Mouse (Mus musculus) cerebellum, postnatal 25 days (tissue): ENCODE data around the gene Elavl2.
"Not testable (repeated sequence)": the region's sequence is repeated elsewhere in the genome, so short reads cannot be mapped to it uniquely, and the experiment has no call there.

ENCODE experiments used
- DNase-seq, 2 experiments: peaks; one replicate each; pipeline ENCODE4 v3.0.0; 2021; ENCODE audit warnings: mixed read lengths in 2 of 2

Elavl2 gene

DNA sequence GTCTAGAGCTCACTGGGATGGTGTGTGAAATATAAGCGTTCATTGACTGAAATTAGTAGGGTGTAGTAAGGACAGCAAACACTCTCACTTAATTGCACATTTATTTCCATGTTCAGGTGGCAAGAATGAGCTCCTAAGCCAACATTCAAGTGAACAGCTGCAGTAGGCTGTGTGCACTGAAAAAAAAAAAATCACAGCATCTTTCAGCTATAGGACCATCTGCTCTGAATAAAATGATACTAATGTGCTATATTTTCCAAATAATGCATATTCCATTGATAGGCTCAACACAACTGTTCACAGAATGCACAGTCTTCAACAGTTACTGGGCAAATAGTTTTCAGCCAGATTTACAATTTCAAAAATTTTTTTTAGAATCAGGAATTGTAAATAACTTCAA is 89.8 kb downstream of the Elavl2 start:
- no peak for DNase-seq

DNA sequence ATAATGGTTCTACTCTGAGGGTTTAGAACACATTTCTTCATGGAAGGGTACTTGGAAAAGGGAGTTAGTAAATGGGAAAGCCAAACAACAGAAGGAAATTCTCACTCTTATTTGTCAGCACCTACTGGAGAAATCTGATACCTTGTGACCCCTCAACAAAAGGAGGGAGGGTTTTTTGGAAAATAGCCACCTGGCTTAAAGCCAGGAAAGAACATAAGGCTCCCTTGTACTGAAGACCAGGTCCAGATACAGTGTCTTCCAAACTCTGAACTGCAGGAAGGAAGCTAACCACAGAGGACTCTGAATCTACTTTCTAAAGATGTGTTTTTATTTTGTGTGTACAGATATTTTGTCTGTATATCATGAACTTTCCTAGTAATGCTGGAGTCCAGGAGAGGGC is 102.9 kb downstream of the Elavl2 start:
- DNase-seq: no peak

DNA sequence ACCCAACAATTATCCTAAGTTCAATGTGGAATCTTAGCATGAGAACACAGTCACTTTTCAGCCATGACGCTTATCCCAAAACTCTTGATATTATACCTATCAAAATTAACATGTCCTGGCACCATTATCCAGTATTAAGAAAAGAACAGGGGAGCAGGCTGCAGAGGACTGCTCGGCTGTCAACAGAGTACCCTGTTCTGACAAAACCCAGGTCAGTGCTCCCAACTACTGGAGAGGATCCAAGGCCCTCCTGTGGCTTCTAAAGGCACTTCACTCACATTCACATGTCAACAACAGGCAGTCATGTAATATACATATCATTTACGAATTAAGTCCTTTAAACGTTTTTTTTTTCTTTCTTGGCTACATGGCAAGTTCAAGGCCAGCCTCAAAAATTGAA is 105.3 kb downstream of the Elavl2 start:
- no peak for DNase-seq

DNA sequence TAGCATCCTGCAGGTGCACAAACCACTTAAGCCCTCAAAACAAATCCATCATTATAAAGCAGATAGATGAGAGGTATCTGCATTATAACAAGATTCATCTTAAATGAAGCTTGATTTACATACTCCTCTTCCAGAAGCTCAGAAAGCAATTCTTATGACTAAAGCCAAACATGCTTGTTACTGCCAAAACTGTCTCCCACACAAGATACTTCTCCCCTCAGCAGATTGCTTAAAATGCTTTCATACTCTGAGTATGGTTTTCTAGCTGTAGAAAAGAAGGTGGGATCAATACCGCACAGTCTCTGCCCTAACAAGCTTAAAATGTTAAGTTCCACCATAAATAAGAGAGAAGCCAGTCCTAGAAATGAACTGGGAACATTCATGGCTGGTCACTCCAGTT is 109.1 kb downstream of the Elavl2 start:
- DNase-seq: no peak

DNA sequence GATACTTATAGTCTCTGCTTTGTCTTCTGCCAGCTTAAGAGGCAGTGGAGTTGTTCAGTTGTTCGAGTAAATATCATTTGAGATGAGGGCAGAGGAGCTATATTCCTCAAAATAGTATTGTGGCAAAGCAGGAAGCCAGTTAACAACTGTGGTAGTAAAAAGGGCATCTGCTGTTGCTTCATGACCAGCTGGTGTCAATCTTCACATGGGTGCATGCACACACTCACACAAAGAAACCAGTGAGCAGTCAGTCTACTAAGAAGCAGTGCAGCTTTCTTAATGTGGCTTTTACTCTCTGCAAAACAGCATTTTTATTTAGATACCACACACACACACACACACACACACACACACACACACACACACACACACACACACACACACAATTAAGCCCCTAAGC is 110.2 kb downstream of the Elavl2 start:
- no peak for DNase-seq

DNA sequence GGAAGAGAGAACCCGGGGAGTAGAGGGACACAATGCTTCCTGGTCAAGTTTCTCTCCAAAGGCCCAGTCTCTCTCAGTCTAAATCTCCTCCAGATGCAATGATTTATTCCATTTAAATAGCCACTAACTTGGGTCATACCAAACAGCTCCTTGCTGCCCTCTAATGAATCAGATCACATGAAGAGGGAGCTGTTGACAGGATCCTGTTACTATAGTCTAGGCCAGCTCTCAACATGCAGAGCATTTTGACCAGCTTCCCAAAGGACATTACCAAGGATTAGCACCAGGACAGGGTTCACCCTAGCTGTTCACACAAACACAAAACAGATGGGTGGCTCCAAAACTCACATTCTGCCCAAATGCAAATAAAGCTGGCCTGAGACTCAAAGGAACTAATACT is 111.4 kb downstream of the Elavl2 start:
- DNase-seq: no peak

DNA sequence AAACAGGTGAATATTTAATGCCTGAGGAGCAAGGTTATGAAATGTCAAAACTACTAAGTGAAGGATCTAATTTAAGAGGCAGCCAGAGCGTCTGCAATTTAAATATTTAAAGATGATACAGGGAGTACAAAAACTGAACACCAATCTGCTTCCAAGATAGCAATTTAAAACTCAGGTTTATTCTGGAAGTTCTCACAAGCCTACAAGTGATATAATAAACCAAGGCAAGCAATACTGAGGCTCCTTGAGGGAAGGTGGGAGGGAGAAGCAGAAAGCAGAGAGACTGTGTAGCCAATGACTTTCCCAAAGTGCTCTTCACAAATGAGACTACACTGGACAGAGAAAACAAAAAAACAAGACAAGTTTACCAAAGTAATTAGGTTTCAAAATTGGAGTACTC is 132.2 kb downstream of the Elavl2 start:
- DNase-seq: no peak

DNA sequence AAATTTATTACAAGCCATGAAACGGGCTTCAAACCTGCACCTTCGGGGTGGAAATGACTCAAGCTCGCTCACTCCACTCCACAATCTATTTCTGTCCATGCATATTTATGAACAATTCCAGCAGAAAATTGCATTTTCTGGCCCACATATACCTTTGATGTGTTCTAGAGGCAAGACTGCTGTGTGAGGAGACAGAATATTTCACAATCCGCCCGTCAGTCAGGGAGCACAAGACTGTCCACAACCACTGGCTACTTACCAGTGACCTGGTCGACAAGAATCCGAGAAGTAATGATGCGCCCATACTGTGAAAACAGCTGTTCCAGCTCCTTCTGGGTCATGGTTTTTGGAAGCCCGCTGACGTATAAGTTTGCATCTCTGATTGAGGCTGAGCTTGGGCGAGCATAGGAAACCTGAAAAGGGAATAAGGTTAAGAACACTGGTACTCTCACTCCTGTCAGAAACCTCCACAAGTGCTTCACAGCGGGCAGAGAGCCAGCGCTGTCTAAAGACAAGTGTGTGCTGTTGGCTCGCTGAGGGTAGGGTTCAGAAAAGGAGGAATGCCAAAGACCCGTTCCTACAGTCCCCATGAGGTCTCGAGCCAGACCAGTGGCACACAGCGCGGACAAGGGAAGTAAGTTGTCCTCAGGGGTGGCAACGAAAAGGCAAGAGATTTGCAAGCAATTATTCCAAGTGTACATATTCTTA is 136.7 kb downstream of the Elavl2 start:
- DNase-seq: no peak

DNA sequence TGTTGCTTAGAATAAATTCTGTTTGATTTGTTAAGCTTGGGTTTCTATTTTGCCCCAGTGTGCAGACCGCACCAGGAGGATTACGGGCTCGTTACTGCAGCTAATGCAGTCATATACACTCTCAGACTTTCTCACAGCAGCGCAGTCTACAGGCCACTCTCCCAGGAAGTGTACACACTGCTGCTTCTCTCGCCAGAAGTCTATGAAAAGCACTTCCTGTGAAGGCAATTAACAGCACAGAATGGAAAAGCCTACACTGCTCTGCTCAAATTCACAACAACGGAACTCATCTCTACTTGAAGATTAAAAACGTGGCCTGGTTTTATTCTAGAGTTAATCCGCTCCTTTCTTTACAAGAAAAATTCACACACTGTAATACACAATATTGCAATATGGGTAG is 137.7 kb downstream of the Elavl2 start:
- DNase-seq: no peak

DNA sequence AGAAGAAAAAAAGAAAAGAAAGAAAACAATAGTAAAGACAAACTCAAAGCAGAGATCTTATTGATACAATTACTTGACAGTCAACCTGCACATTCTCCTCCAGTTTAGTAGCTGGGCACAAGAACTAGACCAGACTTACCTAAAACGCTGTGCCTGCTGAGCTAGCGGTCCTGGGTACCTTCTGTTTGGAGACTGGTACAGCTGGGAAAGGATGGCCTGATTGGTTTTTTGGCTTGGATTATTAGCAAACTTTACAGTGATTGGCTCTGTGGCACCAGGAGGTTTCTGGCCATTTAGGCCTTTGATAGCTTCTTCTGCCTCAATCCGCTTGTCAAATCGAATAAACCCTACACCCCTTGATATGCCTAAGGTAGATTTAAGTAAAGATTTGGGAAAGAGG is 140.0 kb downstream of the Elavl2 start:
- peak in 1 of 2 experiments; percentile 44 for DNase-seq

DNA sequence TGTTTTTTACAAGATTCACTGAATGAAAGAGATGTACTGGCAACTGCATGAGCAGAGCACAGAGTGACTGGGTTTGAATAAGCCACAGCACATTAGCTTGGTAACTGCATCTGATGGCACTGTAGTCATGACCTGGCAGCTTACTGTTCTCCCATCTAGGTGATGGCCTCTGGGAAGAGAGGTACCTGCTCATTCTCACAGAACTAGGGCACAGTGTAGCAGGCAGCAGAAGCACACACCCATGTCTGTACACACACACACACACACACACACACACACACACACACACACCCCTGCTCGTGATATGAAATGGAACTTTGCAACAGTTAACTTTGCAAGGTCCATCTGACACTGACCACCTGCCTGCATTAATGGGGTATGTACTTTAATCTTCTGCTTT is 151.9 kb downstream of the Elavl2 start:
- no peak for DNase-seq

DNA sequence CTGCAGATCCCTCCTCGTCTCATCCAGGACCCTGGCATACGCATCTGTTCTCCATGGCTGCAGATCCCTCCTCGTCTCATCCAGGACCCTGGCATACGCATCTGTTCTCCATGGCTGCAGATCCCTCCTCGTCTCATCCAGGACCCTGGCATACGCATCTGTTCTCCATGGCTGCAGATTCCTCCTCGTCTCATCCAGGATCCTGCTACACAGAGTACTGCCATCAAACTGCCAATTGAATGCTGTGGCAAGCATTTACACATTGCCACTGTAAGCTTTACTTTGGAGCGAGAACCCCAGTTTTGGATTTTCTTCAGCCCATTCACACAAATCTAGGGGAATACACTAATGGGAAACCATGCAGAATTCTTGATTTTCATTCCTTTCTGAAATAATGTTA is 155.4 kb downstream of the Elavl2 start:
- not testable (repeated sequence) for DNase-seq

DNA sequence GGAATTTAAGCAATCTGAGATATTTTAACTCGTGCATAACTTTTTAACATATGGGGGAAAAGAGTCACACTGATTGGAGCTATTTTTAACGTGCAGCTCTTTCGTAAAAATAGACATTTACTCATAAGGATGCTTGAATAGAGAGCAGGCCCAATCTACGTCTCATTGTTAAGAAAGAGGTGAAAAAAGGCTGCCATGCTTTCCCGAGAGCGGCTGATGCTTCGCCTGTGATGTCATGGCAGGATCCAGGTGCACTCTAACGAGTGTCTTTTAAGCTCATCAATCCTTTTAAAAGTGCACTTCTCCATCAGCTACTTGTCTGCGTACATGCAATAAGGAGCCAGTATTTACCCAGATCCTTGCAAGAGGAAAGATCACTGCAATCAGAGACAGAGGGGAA is 156.0 kb downstream of the Elavl2 start:
- DNase-seq: no peak

DNA sequence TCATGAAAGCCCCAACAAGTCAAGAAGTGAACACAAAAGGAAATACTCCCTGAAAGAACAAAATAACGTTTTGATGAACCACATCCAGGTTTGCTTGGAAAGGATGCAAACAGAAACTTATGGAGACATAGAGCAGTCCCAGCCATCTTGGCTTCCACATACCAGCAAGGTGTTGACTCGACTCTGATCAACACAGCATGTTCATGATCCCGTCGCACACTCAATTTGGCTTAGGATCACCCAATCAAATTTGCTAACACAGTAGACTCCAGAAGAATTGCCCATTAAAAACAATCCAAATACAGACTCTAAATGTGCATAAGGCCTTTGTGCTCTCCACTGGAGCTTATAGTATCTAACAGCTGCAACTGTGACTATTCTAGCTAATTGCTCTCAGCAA is 156.7 kb downstream of the Elavl2 start:
- no peak for DNase-seq

DNA sequence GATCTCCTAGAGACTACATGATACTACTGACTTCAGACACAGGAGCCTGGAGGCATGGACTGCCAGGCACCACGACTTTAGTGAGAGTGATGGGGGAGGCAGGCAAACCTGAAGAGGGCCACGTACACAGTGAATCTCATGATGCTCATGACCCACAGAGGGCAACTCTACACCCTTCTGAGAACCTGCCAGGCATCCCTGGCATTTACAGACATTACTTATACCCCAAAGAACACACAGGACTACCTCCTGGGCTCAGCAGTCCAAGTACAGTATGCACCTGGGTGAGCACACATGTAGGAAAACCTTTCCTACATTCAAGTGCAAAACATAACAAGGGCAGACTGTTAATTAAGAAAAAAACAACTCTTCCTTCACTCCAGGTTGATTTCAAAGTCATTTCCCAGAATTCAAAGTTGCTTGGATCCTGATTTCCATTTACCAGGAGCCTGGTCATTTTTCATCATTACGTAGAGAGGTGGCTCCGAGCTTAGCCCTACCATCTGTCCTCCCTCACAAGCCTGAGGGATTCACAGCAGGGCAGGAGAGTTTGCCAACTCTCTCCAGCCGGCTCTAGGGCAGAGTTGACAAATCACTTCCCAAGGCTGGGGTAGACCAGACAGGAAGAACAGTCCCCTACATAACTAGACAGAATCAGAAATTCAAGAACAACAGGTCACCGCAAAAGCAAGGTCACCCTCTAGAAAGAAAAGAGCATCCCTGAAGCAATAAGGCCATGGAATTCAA is 161.7 kb downstream of the Elavl2 start:
- DNase-seq: peak; percentile 92 to 94

DNA sequence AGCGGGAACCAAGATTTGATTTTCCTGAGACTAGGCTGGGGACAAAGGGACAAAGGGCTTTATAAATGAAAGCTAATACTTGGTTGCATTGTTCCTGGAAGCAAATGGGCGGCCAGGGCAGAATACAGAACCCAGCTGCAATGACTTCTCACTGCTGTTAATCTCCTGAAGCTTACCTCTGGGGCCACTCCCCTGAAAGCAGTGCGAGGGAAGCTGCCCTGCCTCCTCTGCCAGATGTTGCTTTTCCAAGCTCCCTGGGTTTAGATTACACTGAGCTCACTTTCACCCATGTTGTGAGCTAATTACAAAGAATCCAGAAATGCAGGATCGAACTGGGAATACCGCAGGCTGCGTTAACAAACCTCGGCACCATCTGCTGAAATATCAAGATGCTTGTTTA is 163.6 kb downstream of the Elavl2 start:
- DNase-seq: no peak

DNA sequence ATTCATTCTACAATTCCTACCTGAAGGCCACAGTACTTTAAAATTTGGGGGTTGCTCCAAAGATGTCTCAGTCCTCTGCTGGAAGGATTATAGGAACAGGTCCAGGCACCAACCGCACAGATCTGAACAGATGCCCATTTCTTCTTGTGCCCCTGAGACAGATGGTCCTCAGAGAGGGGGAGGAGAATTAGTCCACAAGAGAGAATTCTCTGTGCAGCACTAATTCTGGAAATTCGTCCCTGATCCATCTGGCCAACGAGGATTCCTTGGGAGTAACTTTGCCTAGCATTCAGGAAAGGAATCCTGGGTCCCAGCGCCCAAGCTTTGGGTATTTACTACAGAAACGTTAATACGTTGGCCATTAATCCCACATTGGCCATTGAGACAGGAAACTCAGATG is 165.6 kb downstream of the Elavl2 start:
- peak; percentile 62 to 72 for DNase-seq

DNA sequence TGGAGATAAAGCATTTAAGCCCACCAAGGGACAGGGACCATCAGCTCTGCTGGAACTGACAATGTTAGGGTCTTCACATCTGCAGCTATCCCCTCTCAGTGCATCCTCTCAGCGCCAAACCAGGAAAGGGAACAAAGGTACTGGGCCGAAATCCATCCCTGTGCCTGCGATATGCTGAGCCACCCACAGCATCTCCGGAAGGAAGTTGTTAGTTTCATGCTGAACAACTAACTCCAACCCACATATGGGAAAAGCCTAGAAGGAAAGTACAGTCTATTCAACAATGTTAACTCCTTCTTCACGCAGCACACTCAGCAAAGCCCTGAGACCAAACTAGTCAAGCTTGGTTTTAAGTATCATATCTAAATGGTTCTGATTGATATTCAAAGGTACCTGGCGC is 167.0 kb downstream of the Elavl2 start:
- no peak for DNase-seq

DNA sequence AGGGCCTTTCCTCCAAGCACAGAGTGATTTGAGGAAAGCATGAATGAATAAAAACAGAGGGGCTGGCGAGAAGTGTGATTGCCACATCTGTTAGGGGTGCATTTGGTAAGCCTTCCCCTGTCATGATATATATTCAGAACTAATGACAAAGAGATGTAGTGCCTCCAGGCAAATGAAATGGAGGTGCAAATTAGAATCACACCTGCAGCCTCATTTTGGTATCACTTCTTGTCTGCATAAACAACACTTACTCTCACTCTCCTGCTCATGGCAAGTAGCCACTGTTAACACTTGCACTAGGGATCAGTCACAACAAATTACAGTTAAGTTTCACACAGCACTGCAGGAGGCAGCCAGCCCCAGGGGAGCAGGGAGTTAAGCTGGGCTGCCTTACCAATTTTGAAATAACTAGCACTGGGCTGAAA is 170.1 kb downstream of the Elavl2 start:
- no peak for DNase-seq

DNA sequence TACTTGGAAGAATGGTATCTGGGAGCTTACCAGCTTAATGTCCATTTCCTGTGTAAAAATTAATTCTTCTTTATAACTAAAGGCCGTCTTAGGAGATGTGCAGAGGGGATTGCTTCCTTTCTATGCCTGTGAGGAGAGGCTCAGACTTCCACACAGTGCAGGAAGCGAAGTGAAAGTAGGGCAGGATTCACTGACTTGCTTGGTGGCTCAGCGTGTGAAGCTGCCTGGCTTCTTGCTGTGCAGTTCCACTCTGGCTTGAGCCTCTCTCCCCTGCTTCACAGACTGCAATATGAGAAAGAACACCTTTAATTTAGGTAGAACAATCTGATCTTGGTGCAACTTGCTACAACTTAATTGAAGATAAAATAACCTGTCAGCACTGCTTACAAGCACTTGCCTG is 172.2 kb downstream of the Elavl2 start:
- peak; percentile 37 to 42 for DNase-seq

DNA sequence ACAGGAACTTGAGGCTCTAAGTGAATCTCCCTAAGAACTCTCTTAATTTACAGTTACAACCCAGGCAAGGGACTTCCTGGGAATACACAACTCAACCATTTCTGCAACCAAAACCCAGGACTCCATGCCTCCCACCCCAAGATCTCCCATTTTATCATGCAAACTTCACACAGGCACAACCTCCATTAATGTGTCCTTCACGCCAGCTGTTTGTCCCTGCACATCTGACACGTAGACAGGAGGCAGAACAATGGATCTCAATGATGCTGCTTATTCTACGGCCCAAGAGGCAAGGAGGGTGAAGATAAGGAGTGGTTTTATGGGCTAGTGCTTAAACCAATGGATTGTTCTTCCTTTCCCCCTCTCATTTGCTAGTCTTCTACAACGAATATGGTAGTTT is 176.8 kb downstream of the Elavl2 start:
- no peak for DNase-seq

DNA sequence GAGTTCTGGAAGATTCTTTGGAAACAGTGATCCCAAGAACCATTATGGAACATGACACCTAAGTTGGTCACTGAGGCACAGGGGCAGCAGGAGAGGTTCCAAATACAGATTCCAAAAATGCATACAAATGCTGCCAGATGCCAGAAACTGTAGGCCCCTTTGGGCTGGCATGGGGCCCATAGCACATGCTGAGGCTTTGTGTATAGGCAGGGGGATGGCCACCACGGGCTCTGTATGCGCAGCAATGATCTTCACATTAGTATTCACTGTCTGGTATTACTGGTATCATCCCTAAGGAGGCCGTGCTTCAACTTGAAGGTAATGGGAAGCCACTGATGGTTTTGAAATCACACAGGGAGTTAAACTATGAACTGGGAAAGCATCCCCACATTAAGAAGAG is 181.3 kb downstream of the Elavl2 start:
- no peak for DNase-seq

DNA sequence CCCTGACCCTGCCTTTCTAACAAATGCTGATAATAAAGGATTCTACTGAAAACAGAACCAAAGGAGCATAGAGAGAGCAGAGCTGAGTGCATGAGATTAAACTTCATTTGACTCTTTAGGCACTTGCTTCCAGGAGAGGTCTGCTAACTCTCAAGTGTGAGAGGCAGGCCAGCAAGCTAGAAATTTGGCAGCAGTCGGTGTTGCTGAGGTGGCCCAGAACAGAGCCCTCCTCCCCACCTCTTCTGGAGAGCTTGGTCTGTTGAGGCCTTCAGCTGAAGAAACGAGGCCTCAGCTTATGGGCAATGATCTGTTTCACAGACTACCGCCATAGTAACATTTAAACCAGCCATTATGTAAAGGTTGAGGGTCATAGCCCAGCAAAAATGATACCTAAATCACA is 186.7 kb downstream of the Elavl2 start:
- DNase-seq: no peak

DNA sequence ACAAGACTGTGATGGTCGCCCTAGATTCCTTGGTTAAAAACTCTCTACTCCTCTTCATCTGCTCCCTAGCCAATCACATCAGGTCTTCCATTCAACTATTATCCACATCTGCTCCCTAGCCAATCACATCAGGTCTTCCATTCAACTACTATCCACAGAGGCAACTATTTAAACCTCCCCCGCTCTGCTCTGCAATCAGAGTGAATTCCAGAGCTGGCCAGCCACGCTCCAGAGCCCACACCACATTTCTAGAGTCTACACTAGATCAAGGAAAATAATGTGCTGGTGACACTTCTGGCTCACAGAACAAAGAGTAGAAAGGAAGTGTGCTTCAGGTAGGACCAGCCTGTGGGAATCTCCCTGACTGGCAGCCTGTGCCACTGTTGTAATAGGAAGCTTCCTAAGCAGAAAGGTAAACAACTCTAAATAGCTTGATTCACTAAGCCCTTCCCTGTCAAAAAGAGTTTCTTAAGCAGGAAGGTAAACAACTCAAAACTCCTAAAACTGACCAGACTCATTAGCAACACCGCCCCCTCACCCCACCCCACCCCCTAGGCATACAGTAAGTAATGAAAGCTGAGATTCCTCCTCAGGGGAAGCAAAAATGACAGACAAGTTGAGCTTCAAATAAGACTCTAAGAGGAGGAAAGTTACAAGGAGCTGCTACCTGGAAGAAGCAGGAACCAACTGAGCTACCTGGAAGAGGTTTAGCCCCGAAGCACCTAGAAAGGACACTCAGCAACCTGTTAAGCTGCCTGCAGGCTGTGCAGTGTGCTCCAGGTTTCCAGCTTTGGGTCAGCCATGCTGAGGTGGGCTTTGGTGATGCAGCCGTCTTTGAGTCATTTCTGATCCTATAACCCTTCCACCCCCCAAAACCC is 191.9 kb downstream of the Elavl2 start:
- DNase-seq: no peak
